Mouse (Mus musculus) megakaryocyte, embryonic 14.5 days (primary cell): ENCODE measurements around the gene Lexm. TPM values are rescaled to one million over a fixed set of nuclear protein-coding genes. Genes with fewer than 3 reads are reported as not detected.

Source experiments
- H3K27me3 ChIP-seq: replicated peaks from 2 replicates; pipeline ENCODE3; 2012; ENCODE audit warnings: inconsistent platforms
- H3K36me3 ChIP-seq: replicated peaks from 2 replicates; pipeline ENCODE3; 2012; ENCODE audit warnings: low read length, inconsistent platforms, mixed read lengths
- H3K4me1 ChIP-seq: 2 replicates; pipeline ENCODE4 v1.6.1; 2012; ENCODE audit warnings: inconsistent platforms
- H3K4me3 ChIP-seq: replicated peaks from 2 replicates; pipeline ENCODE3; 2012; ENCODE audit warnings: moderate library complexity, mild to moderate bottlenecking, inconsistent platforms
- H3K9me3 ChIP-seq: 2 replicates; pipeline ENCODE4 v1.6.1; 2012; ENCODE audit warnings: inconsistent platforms
- FLI1 ChIP-seq: IDR thresholded peaks from 2 replicates; pipeline ENCODE4 v1.6.1; 2012; ENCODE audit warnings: low read length, inconsistent platforms, mixed read lengths
- GATA1 ChIP-seq: IDR thresholded peaks from 3 replicates; pipeline ENCODE4 v1.6.1; 2012; ENCODE audit warnings: mixed read lengths, low read length, inconsistent platforms, borderline replicate concordance
- polyA plus RNA-seq: library from polyadenylated mRNA; stranded (reverse); fragments of >175 nt; gene quantifications from 2 replicates; pipeline ENCODE4 v1.2.3, GENCODE M21; 2012; ENCODE audit warnings: low replicate concordance; ENCODE audit not compliant: insufficient read depth

Gene Lexm
- polyA plus RNA-seq, 1 experiment, result not detected

DNA sequence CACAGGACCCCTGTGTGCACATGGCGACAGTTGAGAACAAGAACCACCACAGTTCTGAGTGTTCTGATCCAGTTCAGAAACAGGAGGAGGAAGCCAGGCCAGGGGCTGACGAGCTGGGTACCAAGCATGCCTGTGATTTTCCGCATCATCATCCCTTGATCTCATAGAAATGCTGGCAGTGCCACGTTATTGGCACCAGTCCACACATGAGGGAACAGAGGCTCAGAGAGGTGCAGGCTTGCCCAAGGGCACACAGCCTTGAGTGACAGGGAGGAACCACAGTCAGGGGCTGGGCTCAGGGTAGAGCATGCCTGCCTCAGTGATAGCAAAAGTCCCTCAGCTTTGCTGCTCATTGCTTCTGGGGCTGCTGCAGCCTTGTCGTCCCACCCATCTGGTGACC is 10.8 kb upstream of the Lexm start:
- Histone ChIP-seq H3K4me3 (no peak overlapping the region), H3K4me1 (peaks cover 17% of the 10 kb centered on the region), H3K36me3 (no peaks in the 10 kb centered on the region), H3K27me3 (peaks cover 86% of the 10 kb centered on the region), H3K9me3 (no peaks in the 10 kb centered on the region)
- TF ChIP-seq GATA1 (no peak), FLI1 (no peak)

DNA sequence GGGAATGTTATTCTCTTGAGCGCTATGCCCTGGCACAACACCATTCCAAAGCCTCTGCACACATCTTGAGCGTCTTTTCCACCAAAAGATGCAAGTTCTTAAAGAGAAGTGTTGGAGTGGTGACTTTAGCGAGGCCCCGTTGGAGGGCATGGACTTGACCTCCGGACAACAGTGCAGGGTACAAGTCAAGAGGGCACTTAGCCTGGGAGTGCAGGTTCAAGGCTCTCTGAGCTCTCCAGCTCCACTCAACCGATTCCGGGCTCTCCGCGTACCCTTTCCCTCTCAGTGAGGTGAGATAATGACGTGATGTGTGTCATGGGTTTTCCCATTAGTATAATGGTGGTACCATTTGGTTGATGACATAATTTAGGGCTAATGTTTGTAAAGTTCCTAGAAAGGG is 7.2 kb upstream of the Lexm start:
- Histone ChIP-seq H3K4me3 (no peak overlapping the region), H3K9me3 (no peaks in the 10 kb centered on the region), H3K36me3 (no peaks in the 10 kb centered on the region), H3K4me1 (peaks cover 18% of the 10 kb centered on the region), H3K27me3 (peaks cover 82% of the 10 kb centered on the region)
- TF ChIP-seq GATA1 (no peak), FLI1 (no peak)

DNA sequence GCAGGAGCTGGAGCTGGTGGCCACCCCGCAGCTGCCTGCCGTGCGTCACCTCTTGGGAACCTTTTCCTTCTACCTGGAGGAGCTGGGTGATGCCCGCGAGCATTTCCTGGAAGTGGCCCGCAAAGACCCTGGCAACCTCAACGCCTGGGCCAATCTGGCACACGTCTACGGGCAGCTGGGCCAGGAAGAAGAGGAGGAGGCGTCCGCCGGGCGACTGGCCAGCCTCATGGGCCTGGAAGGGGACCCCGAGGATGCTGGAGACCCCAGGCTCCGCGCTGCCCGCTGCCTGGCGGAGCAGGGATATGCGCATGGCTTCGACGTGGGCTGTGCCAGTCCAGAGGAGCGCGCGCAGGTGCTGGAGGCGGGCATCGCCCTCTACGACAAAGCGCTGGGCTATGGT is 5.7 kb upstream of the Lexm start:
- H3K9me3 ChIP-seq, result no peaks in the 10 kb centered on the region
- H3K36me3 ChIP-seq, result no peaks in the 10 kb centered on the region
- no peak overlapping the region for H3K4me3 ChIP-seq
- no peak for TF ChIP-seq FLI1
- no peak for TF ChIP-seq GATA1
- peaks cover 75% of the 10 kb centered on the region for H3K27me3 ChIP-seq
- H3K4me1 ChIP-seq, result peaks cover 16% of the 10 kb centered on the region

DNA sequence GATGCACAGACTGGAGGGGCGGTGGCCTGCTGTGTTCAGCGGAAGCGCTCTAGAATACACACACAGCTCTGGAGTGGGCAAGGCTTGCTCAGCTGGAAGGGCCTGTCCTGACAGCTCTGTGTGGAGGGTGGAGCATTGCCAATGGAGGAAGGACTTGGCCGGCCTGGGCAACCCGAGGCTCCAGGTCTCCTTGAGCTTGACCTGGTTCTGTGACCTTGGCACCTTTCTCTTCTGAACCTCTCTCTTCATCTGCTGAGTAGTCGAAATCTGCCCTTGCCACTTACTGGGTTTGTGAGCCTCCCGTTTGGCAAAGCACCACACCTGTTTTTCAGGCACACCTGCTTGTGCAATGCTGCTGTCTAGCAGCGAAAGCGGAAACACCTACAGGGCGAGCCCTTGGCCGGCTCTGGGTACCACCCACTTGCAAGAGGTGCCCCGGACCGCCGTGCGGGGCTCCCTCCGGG is 5.0 kb upstream of the Lexm start, which contains the start of gene Ttc22:
TSS of gene Ttc22 (plus strand) at position 403 of the 464 bp plus-strand sequence.
- H3K27me3 ChIP-seq, result peaks cover 70% of the 10 kb centered on the region
- peaks cover 22% of the 10 kb centered on the region for H3K4me1 ChIP-seq
- TF ChIP-seq GATA1 (no peak), FLI1 (no peak)
- no peaks in the 10 kb centered on the region for H3K9me3 ChIP-seq
- no peak within 1 kb of the TSS for H3K4me3 ChIP-seq
- H3K36me3 ChIP-seq, result no peaks in the 10 kb centered on the region

DNA sequence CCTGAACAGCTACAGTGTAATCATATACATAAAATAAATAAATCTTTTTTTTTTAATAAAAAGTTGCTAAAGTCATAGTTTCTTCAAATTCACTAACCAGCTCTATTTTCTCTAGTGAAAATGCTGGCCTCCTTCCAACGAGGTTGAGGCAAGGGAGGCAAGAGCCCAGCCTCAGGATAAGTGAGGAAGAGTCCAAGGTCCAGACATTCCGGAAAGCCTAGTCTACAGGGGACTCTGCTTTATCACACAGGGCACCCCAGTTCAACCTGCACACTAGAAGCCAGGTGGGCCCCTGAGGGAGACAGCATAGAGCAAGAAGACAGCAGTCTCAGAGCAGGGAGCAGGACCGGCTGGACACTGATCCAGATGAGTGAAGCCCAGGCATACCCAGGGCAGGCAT is 4.4 kb upstream of the Lexm start:
- Histone ChIP-seq H3K36me3 (no peaks in the 10 kb centered on the region), H3K4me3 (no peak overlapping the region), H3K9me3 (no peaks in the 10 kb centered on the region), H3K4me1 (peaks cover 27% of the 10 kb centered on the region), H3K27me3 (peaks cover 65% of the 10 kb centered on the region)
- no peak for TF ChIP-seq FLI1
- no peak for TF ChIP-seq GATA1

DNA sequence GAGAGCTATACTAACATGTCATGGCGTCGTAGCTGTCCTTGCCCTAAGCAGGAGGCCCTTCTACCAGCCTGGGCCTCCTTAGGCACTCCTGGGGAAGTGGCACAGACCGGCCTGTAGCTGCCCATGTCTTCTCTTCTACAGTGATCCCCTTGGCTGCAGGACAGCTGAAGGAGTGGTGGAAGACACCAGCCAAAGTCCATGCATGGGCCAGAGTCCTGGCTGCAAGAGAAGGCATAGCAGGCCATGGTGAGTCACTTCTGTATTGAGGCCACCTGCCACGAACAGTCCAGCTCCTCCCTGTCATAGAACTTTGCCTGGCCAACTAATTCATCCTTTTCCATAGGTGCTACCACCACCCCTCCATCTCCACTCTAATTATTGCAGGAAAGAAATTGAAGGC is 1.9 kb upstream of the Lexm start:
- TF ChIP-seq GATA1 (no peak), FLI1 (no peak)
- Histone ChIP-seq H3K36me3 (no peaks in the 10 kb centered on the region), H3K4me1 (peaks cover 49% of the 10 kb centered on the region), H3K9me3 (no peaks in the 10 kb centered on the region), H3K4me3 (peak overlapping the region; percentile 3), H3K27me3 (peaks cover 40% of the 10 kb centered on the region)

DNA sequence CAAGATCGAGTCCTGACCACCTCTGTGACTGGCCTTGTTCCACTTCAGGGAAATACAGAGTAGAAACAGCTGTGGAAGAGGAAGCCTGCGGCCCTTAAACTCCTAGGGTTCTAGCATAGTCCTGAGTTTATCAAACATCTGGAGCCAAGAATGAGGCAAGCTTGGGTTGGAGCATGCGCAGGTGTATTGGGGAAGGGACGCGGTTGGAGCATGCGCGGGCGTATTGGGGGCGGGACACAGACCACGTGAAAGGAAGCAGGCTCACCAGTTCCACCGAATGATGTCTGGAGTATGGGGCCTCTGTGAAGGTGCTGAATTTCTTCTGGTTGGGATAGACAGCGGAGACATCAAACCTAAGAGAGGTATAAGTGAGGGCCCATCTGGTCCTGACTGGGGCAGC is 1.4 kb downstream of the Lexm start:
- Histone ChIP-seq H3K4me1 (peaks cover 50% of the 10 kb centered on the region), H3K9me3 (peaks cover 12% of the 10 kb centered on the region), H3K27me3 (peaks cover 25% of the 10 kb centered on the region), H3K36me3 (no peaks in the 10 kb centered on the region), H3K4me3 (no peak overlapping the region)
- TF ChIP-seq FLI1, result no peak

DNA sequence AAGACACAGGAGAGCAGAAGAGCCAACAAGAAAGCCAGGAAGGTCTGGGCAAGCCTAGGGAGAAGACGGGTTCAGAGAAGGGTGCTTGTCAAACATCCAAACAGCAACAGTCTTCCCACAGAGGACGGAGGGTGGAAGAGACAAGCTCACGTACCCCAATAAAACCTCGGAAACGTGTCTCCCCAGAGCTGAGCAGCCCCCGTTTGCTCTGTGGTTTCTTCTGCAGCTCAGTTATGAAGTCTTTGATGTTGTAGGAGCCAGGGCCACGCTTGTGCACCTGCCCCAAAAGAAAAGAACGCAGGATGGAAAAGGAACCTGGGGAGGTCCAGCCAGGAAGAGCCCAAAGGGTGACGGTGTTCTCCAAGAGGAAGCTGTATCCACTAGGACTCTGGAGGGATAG is 2.2 kb downstream of the Lexm start:
- H3K4me1 ChIP-seq, result peaks cover 57% of the 10 kb centered on the region
- H3K9me3 ChIP-seq, result peaks cover 19% of the 10 kb centered on the region
- TF ChIP-seq FLI1, result no peak
- TF ChIP-seq GATA1, result no peak
- H3K4me3 ChIP-seq, result no peak overlapping the region
- no peaks in the 10 kb centered on the region for H3K36me3 ChIP-seq
- peaks cover 29% of the 10 kb centered on the region for H3K27me3 ChIP-seq

DNA sequence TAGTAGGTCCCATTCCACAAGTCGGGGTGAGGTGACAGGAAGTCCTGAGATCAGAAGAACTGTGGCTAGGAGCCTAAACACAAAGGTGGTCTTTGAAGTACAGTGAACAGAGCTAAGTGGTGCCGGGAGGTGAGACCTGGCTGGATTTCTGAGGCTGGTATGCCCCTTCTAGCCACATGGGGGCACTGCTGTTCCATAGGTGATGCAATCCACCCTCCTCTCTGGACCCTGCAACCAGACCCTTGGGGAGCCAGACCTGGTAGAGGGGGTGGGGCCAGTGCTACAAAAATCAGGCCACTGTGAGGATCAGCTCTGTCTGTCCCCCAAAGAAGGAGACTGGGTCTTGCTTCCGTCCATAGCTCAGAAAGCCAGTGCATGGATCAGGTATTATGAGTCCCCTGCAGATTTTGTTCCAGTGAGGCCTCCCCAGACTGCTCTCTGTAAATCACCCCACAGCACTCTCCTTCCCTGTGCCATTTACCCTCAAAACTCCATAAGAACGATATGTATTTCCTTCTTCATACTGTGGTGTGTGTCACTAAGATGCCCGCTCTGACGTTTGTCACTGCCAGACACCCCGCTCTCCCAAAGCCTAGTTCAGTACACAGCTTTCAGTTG is 2.8 kb downstream of the Lexm start:
- Histone ChIP-seq H3K27me3 (peaks cover 27% of the 10 kb centered on the region), H3K36me3 (no peaks in the 10 kb centered on the region), H3K4me3 (peak overlapping the region; percentile 76), H3K4me1 (peaks cover 59% of the 10 kb centered on the region), H3K9me3 (peaks cover 21% of the 10 kb centered on the region)
- TF ChIP-seq GATA1 (no peak), FLI1 (no peak)

DNA sequence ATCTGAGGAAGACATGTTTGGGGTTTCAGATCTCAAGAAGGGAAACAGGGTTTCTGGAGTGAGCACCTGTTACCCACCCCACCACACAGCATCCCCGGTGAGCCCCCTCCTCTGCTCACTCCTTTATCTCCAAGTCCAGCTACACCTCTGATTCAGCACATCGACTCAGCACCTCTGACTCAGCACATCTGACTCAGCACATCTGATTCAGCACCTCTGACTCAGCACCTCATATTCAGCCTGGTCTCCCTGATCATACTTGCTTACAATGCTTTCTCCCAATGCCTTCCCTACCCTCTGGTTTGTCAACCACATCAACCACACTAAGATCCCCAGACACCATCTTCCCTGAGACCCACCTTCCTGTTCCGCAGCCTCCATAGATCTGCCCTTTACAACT is 3.5 kb downstream of the Lexm start:
- no peaks in the 10 kb centered on the region for H3K36me3 ChIP-seq
- peaks cover 21% of the 10 kb centered on the region for H3K9me3 ChIP-seq
- H3K4me1 ChIP-seq, result peaks cover 59% of the 10 kb centered on the region
- TF ChIP-seq GATA1, result no peak
- no peak for TF ChIP-seq FLI1
- peaks cover 22% of the 10 kb centered on the region for H3K27me3 ChIP-seq
- H3K4me3 ChIP-seq, result peak overlapping the region; percentile 76
